Mouse (Mus musculus): Measurements from ENCODE around the gene AU040320.

The AU040320 gene

GRCm38 (mm10) chr4:126753268-126754230, at the start of gene AU040320, which contains the start of gene Ncdn:
AU040320 (plus strand) TSS chr4:126753544.
Ncdn (minus strand) TSS chr4:126753438.
- peak; percentile 94 for DNase-seq (ENCODE audit: low spot score)

GRCm38 (mm10) chr4:126706630-126707438, 46.5 kb upstream of the AU040320 start:
- DNase-seq (ENCODE audit: low spot score), result no peak

- no peak for DNase-seq (ENCODE audit: low spot score)
These were observed 45.9 kb upstream of the AU040320 start for GRCm38 (mm10) chr4:126707439-126707826.

- DNase-seq (ENCODE audit: low spot score), result no peak
These were observed 21.2 kb upstream of the AU040320 start for GRCm38 (mm10) chr4:126732111-126732510.

DNA sequence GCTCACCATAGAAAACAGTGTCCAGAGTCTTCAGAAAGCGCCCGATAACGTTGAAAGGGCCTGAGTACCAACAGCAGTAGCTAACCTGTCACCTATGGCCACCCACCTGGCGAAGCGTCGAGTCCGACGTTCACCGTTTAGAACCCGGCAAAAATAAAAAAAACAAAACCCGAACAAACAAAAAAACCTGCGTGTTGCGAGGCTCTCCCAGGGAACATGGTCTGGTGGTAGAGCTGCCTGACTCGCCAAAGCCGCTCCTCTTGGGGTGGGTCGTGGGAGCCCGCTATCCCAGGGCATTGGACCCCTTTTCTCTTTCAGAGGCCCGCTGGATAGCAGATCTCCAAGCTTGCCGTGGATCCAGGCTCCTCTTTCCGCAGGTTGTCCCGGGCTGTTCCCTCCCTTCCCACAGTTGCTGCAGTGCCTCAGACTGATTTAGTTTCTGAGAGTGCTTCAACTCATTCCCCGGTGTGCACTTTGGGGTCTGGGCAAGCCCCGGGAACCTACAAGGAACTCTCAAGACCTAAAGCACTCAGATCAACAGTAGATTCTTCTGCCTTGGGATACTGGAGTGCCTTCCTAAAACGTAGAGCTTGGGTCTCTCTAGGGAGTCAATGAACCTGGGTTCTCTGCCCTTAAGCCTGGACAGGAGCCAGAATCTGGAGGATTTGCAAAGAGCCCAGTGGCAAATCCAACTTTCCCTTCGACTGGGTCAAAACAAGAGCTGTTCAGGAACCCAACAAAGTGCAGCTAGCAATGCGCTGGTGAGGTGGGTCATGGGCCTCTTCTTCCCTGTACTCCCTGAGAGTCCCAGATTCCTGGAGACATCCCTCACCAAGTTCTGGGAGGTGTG, 20.6 kb upstream of the AU040320 start:
- DNase-seq (ENCODE audit: low spot score), result no peak

- DNase-seq (ENCODE audit: low spot score), result no peak
These were observed 19.2 kb upstream of the AU040320 start for GRCm38 (mm10) chr4:126734001-126734603.

GRCm38 (mm10) chr4:126734700-126735381, 18.5 kb upstream of the AU040320 start:
- no peak for DNase-seq (ENCODE audit: low spot score)

DNA sequence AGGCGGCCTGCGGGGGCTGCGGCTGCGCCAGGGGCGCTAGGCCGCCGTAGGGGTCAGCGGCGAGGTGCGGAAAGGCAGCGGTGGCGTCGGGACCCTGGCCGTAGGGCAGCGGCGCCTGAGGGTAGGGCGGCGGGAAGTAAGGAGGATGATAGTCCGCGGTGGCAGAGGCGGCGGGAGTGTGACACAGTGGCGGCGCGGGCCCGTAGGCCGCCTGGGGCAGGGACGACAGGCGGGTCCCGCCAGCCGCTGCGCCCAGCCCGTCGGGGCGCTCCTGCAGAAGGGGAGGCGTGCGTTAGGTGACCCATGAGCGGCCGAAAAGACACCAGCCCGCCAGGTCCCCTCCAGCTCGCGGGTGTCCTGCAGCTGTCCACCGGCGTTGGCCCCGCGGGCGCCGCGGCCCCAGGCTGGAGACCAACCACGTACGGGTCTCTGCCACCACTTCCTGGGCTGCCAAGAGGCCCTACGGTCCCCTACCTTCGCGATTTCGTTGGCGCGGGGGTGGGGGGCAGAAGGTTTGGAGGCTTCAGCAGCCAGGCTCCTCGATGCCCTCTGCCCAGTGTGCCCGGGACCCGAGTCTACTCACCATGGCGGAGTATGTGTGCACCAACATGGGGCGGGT, 17.9 kb upstream of the AU040320 start:
- DNase-seq (ENCODE audit: low spot score), result no peak

DNA sequence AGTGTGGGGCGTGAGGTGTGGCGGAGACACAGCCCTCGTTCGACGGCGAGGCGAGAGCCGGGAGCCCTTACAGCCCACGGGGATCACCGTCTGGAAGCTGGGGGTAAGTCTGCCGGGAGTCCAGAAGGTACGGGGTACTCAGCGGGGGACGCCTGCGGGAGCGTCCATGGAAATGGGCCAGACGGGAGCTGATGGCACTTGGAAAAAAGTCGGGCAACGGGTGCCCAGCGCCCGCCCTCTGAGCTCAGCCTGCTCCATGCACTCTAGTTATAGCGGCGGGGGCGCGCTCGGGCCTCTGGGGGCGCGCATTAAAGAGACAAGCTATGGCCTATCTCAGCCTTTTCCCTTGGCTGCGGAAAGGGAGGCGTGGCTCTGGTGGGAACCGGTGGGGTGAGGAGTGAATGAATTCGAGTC, 17.3 kb upstream of the AU040320 start, which contains the start of gene Tfap2e:
TSS of gene Tfap2e (minus strand) at position 240 of the 414 bp plus-strand sequence.
- DNase-seq (ENCODE audit: low spot score), result no peak

DNA sequence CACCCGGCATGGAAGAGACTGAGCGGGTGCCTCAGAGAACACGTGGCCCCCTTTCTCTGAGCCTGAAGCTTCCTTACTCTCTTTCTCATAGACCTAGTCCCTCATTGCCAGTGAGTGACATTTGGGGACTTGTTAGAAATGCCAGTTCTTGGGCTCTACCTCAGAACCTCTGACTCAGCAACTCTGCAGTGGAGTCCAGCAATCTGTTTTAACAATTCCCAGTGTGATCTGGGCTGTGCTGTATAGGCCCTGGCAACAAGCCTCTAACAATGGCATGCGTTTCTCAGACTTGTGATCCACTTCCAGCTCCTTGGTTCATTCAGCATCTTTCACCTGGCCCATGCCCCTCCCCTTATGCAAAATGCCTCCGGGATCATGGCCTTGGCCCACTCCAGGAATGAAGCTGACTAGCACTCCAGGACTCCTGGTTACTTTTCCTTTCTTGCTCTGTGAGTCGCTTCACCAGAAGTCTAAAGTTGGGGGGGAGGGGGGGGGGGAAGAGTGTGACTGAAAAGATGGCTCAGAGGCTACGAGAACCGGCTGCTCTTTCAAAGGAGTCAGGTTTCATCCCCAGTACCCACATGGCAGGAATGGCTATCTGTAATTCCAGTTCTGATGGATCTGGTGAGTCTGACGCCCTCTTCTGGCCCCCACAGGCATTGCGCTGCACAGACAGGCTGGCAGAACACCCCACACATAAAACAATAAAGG, 13.2 kb upstream of the AU040320 start:
- DNase-seq (ENCODE audit: low spot score), result no peak

- peak; percentile 36 for DNase-seq (ENCODE audit: low spot score)
These were observed 11.9 kb upstream of the AU040320 start for GRCm38 (mm10) chr4:126741448-126741847.

GRCm38 (mm10) chr4:126742976-126743375, 10.4 kb upstream of the AU040320 start:
- no peak for DNase-seq (ENCODE audit: low spot score)

- no peak for DNase-seq (ENCODE audit: low spot score)
These were observed 9.6 kb upstream of the AU040320 start for GRCm38 (mm10) chr4:126743713-126744112.

GRCm38 (mm10) chr4:126744831-126745230, 8.5 kb upstream of the AU040320 start:
- no peak for DNase-seq (ENCODE audit: low spot score)

DNA sequence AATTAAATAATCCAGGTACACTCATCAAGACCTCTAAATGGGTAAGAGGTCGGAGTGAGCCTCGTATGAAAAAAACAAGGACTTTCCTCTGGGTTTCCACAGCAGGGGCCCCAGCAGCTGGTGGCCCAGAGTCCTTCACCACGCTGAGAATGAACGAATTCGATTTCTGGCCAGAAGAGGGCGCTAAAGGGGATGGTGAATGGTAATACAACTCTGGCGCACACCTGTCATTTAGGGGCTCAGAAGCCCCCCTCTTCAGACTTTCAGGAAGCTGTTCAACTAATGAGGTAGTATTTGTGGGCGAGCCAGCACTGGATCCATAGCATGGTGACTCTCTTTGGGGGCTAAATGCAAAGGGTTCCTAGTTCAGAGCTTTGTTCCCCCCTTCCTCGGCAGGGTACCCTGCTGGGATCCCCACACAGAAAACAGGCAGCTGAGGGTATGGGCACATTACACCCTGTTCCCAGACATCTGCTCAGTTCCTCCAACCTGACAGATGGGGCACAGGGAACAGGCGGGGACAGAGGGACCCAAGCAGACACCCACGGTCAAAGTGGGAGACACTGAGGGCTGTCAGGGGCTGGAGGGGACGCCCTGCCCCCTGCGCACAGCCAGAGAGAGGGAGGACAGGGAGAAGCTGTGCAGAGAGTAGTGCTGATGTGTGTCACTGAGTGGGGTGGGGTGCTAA, 7.7 kb upstream of the AU040320 start:
- DNase-seq (ENCODE audit: low spot score), result no peak

- DNase-seq (ENCODE audit: low spot score), result no peak
These were observed 7.0 kb upstream of the AU040320 start for GRCm38 (mm10) chr4:126746194-126746840.

DNA sequence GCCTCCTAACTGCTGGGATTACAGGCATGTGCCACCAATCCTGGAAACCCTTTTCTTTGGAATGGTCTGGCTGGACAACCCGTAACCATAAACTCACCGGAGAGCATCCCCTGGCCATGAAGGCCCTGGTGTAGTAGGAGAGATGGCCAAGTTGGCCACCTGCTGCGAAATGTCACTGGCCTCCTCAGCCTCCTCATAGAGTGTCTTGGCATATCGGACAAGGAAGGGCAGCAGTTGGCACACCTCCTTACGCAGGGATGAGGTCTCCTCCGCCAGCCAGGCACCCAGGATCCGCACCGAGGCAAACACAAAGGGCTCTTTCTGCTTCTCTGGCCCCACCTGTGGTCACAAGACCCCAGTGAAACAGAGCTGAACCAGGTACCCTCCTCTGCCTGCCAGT, 5.0 kb upstream of the AU040320 start:
- no peak for DNase-seq (ENCODE audit: low spot score)

GRCm38 (mm10) chr4:126749553-126749952, 3.8 kb upstream of the AU040320 start:
- no peak for DNase-seq (ENCODE audit: low spot score)
